Mouse (Mus musculus): ENCODE results near the gene Fbxl19.
"Not testable (repeated sequence)": the region's sequence is repeated elsewhere in the genome, so short reads cannot be mapped to it uniquely, and the experiment has no call there.

Fbxl19 gene

GRCm38 (mm10) chr7:127730170-127730569, 14.2 kb upstream of the Fbxl19 start:
- DNase-seq (ENCODE audit: low read depth): no peak

- not testable (repeated sequence) for DNase-seq (ENCODE audit: low read depth)
Observed at GRCm38 (mm10) chr7:127732066-127732465, 12.3 kb upstream of the Fbxl19 start, which contains the start of gene Ctf2. Ctf2 (minus strand) TSS chr7:127732166.

GRCm38 (mm10) chr7:127745251-127745651, 908 bp downstream of the Fbxl19 start:
- peak; percentile 90 for DNase-seq (ENCODE audit: low read depth)

GRCm38 (mm10) chr7:127745652-127746493, 1.5 kb downstream of the Fbxl19 start:
- peak; percentile 74 for DNase-seq (ENCODE audit: low read depth)

- DNase-seq (ENCODE audit: low read depth): no peak
Observed at GRCm38 (mm10) chr7:127746494-127747491, 2.5 kb downstream of the Fbxl19 start.

- no peak for DNase-seq (ENCODE audit: low read depth)
Observed at GRCm38 (mm10) chr7:127747559-127748234, 3.4 kb downstream of the Fbxl19 start.

GRCm38 (mm10) chr7:127748235-127748560, 3.9 kb downstream of the Fbxl19 start:
- DNase-seq (ENCODE audit: low read depth): no peak

GRCm38 (mm10) chr7:127750131-127751127, 6.1 kb downstream of the Fbxl19 start:
- no peak for DNase-seq (ENCODE audit: low read depth)

GRCm38 (mm10) chr7:127751619-127752018, 7.3 kb downstream of the Fbxl19 start:
- DNase-seq (ENCODE audit: low read depth): no peak

GRCm38 (mm10) chr7:127752069-127752468, 7.7 kb downstream of the Fbxl19 start:
- no peak for DNase-seq (ENCODE audit: low read depth)

- DNase-seq (ENCODE audit: low read depth): no peak
Observed at GRCm38 (mm10) chr7:127753158-127753557, 8.8 kb downstream of the Fbxl19 start.

GRCm38 (mm10) chr7:127753741-127754140, 9.4 kb downstream of the Fbxl19 start:
- DNase-seq (ENCODE audit: low read depth): no peak

- no peak for DNase-seq (ENCODE audit: low read depth)
Observed at GRCm38 (mm10) chr7:127759716-127760115, 15.4 kb downstream of the Fbxl19 start.

GRCm38 (mm10) chr7:127760478-127760877, 16.1 kb downstream of the Fbxl19 start:
- DNase-seq (ENCODE audit: low read depth): no peak

GRCm38 (mm10) chr7:127761026-127761425, 16.7 kb downstream of the Fbxl19 start:
- DNase-seq (ENCODE audit: low read depth): peak; percentile 70

- no peak for DNase-seq (ENCODE audit: low read depth)
Observed at GRCm38 (mm10) chr7:127763642-127764041, 19.3 kb downstream of the Fbxl19 start.

GRCm38 (mm10) chr7:127765756-127766155, 21.4 kb downstream of the Fbxl19 start:
- no peak for DNase-seq (ENCODE audit: low read depth)

- DNase-seq (ENCODE audit: low read depth): no peak
Observed at GRCm38 (mm10) chr7:127766851-127767609, 22.7 kb downstream of the Fbxl19 start.

GRCm38 (mm10) chr7:127767671-127768345, 23.5 kb downstream of the Fbxl19 start:
- no peak for DNase-seq (ENCODE audit: low read depth)

All from c-Kit-positive CD71-negative TER-119-negative erythroid progenitor cells, embryonic 14.5 days (primary cell).